Mouse (Mus musculus) forebrain, embryonic 13.5 days (tissue): ENCODE results near the gene Ano2. TPM values are rescaled to one million over a fixed set of nuclear protein-coding genes. Genes with fewer than 3 reads are reported as not detected.

ENCODE experiments used
- ATAC-seq: fragments of 200-750 bp; cut with Nextera tagmentation; 2 replicates; pipeline ENCODE4 v1.8.0; 2017
- H3K27ac ChIP-seq: fragments of 300-500 bp; sonication (generic); 2 replicates; pipeline ENCODE4 v1.5.1; 2015; ENCODE audit warnings: inconsistent platforms, mild to moderate bottlenecking, moderate library complexity
- H3K27me3 ChIP-seq: fragments of 300-500 bp; sonication (generic); 2 replicates; pipeline ENCODE4 v1.6.1; 2015; ENCODE audit warnings: mild to moderate bottlenecking, inconsistent platforms
- H3K36me3 ChIP-seq: fragments of 300-500 bp; sonication (generic); 2 replicates; pipeline ENCODE4 v1.6.1; 2015; ENCODE audit warnings: mild to moderate bottlenecking, inconsistent platforms; ENCODE audit not compliant: poor library complexity, severe bottlenecking
- H3K4me1 ChIP-seq: fragments of 300-500 bp; sonication (generic); 2 replicates; pipeline ENCODE4 v1.6.1; 2015; ENCODE audit warnings: inconsistent platforms
- H3K4me2 ChIP-seq: fragments of 300-500 bp; sonication (generic); 2 replicates; pipeline ENCODE4 v1.6.1; 2015; ENCODE audit warnings: inconsistent platforms, mild to moderate bottlenecking, moderate library complexity
- H3K4me3 ChIP-seq: fragments of 300-500 bp; sonication (generic); 2 replicates; pipeline ENCODE4 v1.5.1; 2015; ENCODE audit warnings: mild to moderate bottlenecking, inconsistent platforms
- H3K9ac ChIP-seq: fragments of 300-500 bp; sonication (generic); 2 replicates; pipeline ENCODE4 v1.6.1; 2015; ENCODE audit warnings: mild to moderate bottlenecking, inconsistent platforms
- H3K9me3 ChIP-seq: fragments of 300-500 bp; sonication (generic); replicated peaks from 2 replicates; pipeline ENCODE4 v1.6.1; 2016; ENCODE audit warnings: inconsistent platforms
- WGBS: fragments of 180-500 bp; shearing (Covaris S2); methylation state at CpG from one replicate; pipeline ENCODE4 v1.1.7; 2015; 5-methylcytosine and 5-hydroxymethylcytosine counted together
- polyA plus RNA-seq: library from polyadenylated mRNA; unstranded; fragments of >200 nt; fragmentation: Nextera tagmentation; extraction: Ambion mirVana; gene quantifications from 2 replicates; pipeline ENCODE4 v1.2.1, GENCODE M21; 2015

Gene Ano2
- polyA plus RNA-seq, 1 experiment from 2014 or later: not detected

DNA sequence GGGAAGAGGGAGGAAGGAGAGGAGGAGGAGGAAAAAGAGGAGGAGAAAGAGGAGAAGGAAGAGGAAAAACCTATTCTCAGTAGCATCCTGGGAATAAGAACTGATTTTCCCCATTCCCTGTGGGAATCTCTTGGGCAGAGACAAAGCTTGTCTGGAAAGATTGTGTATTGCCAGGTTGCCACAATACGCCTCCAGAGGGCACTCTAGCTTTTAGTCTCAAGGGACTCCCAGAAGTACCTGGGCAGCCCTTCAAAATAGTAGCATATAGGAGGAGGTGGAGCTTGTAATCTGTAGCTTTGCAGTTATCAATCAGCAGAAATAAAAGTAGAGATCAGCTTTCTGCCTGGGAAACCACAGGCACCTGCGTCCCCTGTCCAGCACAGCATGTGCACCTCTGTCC lies 178.3 kb downstream of the Ano2 start:
- no peaks in the 10 kb centered on the region for H3K27me3 ChIP-seq
- H3K27ac ChIP-seq: no peak overlapping the region
- no peak overlapping the region for H3K9ac ChIP-seq
- no peak for ATAC-seq
- no peaks in the 10 kb centered on the region for H3K36me3 ChIP-seq
- H3K4me1 ChIP-seq: no peaks in the 10 kb centered on the region
- no peak overlapping the region for H3K4me2 ChIP-seq
- 26% methylated on average over 2 of the region's 2 CpGs for WGBS
- no peak overlapping the region for H3K4me3 ChIP-seq
- no peaks in the 10 kb centered on the region for H3K9me3 ChIP-seq

DNA sequence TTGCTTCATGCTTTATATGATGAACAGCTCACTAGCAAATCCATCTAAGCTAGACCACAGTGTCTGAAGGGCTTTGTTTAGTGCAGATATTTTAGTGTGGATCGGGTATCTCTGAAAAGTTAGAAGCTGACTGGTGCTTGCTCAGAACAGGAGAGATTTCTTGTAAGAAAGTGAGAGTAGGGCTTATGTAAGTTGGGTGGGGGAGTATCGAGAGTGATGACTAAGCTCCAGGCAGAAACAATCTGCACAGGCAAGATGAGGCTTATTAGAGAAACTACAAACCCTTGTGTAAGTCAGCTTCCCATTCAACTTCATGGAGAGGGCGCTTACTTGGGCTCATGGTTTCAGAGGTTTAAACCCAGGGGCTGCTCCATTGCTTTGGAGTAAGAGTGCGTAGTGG lies 181.3 kb downstream of the Ano2 start:
- Histone ChIP-seq H3K9ac (no peak overlapping the region), H3K4me2 (no peak overlapping the region), H3K4me1 (no peaks in the 10 kb centered on the region), H3K4me3 (no peak overlapping the region), H3K36me3 (no peaks in the 10 kb centered on the region), H3K27ac (no peak overlapping the region), H3K27me3 (no peaks in the 10 kb centered on the region), H3K9me3 (no peaks in the 10 kb centered on the region)
- ATAC-seq: no peak
- 92% methylated on average over 4 of the region's 4 CpGs for WGBS

DNA sequence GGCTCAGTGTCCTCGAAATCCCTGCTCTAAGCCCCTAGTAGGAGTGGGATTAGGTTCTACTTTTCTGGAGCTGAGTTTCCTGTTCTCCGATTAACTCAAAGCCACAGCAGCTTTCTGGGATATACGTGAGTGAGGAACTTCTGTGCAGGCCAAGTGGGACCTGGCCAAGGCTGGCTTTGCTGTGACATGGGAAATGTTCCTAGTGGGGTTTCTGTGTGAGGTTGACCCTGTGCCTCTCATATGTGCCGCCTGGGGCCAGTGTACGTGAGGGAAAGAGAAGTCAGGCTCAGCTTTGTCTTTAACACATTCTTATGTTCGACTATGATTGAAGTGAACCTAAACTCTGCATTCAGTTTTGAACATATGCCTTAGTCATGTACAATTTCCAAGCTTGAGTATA lies 184.5 kb downstream of the Ano2 start:
- H3K4me1 ChIP-seq: no peaks in the 10 kb centered on the region
- no peaks in the 10 kb centered on the region for H3K27me3 ChIP-seq
- H3K4me2 ChIP-seq: no peak overlapping the region
- no peak overlapping the region for H3K4me3 ChIP-seq
- no peaks in the 10 kb centered on the region for H3K9me3 ChIP-seq
- WGBS: 88% methylated on average over 6 of the region's 6 CpGs
- H3K9ac ChIP-seq: no peak overlapping the region
- no peak for ATAC-seq
- H3K27ac ChIP-seq: no peak overlapping the region
- H3K36me3 ChIP-seq: no peaks in the 10 kb centered on the region

DNA sequence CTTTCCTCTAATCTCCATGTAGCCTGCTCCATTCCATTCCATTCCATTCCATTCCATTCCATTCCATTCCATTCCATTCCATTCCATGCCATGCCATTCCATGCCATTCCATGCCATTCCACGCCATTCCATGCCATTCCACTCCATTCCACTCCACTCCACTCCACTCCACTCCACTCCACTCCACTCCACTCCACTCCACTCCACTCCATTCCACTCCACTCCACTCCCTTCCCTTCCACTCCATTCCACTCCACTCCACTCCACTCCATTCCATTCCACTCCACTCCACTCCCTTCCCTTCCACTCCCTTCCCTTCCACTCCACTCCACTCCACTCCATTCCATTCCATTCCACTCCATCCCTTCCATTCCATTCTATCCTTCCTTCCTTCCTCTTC lies 186.7 kb downstream of the Ano2 start:
- no peak overlapping the region for H3K4me3 ChIP-seq
- no peaks in the 10 kb centered on the region for H3K27me3 ChIP-seq
- no peak for ATAC-seq
- no peak overlapping the region for H3K9ac ChIP-seq
- no peak overlapping the region for H3K4me2 ChIP-seq
- no peaks in the 10 kb centered on the region for H3K36me3 ChIP-seq
- no peaks in the 10 kb centered on the region for H3K9me3 ChIP-seq
- 80% methylated on average over 1 of the region's 1 CpGs for WGBS
- no peaks in the 10 kb centered on the region for H3K4me1 ChIP-seq
- H3K27ac ChIP-seq: no peak overlapping the region

DNA sequence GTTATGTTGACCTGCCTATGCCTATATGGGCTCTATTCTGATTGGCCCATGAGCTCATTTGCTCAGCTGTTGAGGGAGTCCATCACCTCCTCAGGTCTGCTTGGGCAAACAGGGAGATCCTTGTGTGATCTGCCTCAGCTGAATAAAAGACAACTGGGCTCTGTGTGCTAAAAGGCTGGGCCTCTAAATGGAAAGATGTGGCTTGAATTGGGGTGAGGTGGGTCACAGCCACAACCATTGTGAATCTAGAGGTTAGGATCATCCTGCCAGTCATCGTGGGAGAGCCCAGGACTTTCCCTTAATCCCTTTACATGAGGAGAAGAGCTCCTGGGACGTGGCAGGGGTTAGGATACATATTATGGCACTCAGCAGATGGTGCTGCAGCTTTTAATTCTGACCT lies 188.5 kb downstream of the Ano2 start:
- no peak for ATAC-seq
- Histone ChIP-seq H3K36me3 (no peaks in the 10 kb centered on the region), H3K9ac (no peak overlapping the region), H3K4me2 (no peak overlapping the region), H3K4me1 (no peaks in the 10 kb centered on the region), H3K27me3 (no peaks in the 10 kb centered on the region), H3K9me3 (no peaks in the 10 kb centered on the region), H3K27ac (no peak overlapping the region), H3K4me3 (no peak overlapping the region)
- 70% methylated on average over 2 of the region's 2 CpGs for WGBS

DNA sequence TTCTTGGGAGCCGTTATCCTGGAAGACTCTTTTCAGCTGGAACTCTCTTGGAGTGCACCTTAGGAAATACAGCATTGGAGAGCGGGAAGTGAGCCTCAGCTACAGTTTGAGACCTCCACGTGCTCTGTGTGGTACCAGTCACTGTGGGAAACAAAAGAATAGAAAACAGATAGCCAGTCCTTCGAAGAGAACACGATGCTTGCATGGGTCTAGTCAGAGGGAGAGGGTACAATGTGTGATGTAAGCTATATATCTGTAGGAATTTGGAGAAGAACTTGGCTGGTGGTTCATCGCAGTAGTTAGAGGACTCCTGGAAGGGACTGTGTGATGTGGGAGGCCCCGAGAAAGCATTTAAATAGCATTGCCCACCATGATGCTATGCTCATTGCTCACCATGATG lies 189.1 kb downstream of the Ano2 start:
- no peak overlapping the region for H3K27ac ChIP-seq
- no peaks in the 10 kb centered on the region for H3K4me1 ChIP-seq
- no peaks in the 10 kb centered on the region for H3K27me3 ChIP-seq
- 91% methylated on average over 7 of the region's 7 CpGs for WGBS
- no peak overlapping the region for H3K9ac ChIP-seq
- ATAC-seq: no peak
- no peak overlapping the region for H3K4me3 ChIP-seq
- no peak overlapping the region for H3K4me2 ChIP-seq
- H3K9me3 ChIP-seq: no peaks in the 10 kb centered on the region
- no peaks in the 10 kb centered on the region for H3K36me3 ChIP-seq

DNA sequence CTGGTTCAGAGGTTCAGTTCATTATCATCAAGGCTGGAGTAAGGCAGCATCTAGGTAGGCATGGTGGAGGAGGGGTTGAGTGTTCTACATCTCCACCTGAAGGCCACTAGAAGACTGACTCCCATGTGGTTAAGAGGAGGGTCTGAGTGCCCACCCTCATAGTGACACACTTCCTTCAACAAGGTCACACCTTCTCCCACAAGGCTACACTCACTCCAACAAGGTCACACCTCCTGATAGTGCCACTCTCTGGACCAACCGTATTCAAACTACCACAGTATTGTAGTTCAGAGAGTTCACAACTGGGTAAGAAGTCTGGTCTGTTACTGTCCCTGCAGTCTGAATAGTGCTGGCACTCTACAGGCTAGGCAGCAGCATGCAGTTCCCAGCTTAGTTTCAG lies 198.4 kb downstream of the Ano2 start:
- 95% methylated on average over 1 of the region's 1 CpGs for WGBS

DNA sequence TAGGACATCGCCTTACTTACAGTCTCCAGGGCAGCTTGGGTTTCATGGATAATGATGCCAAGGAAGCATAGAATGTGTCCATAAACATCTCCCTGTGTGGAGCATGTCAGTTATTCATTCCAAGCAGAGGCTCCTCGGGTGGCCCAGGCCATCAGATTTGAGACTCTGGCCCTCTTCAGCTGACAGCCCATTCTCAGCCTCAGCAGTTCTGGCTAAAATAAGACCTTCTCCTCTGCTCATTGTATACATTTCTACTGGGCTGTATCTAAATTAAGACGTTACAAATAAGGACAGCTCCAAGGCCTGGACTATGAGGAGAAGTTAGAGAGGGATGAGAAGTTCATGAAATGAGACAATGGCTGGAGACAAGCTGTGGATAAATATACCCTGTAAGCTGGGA lies 204.1 kb downstream of the Ano2 start:
- Histone ChIP-seq H3K9ac (no peak overlapping the region), H3K4me3 (no peak overlapping the region), H3K9me3 (no peaks in the 10 kb centered on the region), H3K36me3 (no peaks in the 10 kb centered on the region), H3K4me1 (no peaks in the 10 kb centered on the region), H3K27me3 (no peaks in the 10 kb centered on the region), H3K4me2 (no peak overlapping the region), H3K27ac (no peak overlapping the region)
- ATAC-seq: no peak
- 83% methylated on average over 3 of the region's 3 CpGs for WGBS

More for the DNA sequence above, 198.4 kb downstream of the Ano2 start:
- H3K36me3 ChIP-seq: no peaks in the 10 kb centered on the region; the same call in 1 of the 2 replicates
- H3K9me3 ChIP-seq: no peaks in the 10 kb centered on the region
- ATAC-seq: no peak
- H3K27me3 ChIP-seq: no peaks in the 10 kb centered on the region
- no peak overlapping the region for H3K27ac ChIP-seq
- no peak overlapping the region for H3K9ac ChIP-seq
- H3K4me3 ChIP-seq: no peak overlapping the region
- H3K4me2 ChIP-seq: no peak overlapping the region
- no peaks in the 10 kb centered on the region for H3K4me1 ChIP-seq

DNA sequence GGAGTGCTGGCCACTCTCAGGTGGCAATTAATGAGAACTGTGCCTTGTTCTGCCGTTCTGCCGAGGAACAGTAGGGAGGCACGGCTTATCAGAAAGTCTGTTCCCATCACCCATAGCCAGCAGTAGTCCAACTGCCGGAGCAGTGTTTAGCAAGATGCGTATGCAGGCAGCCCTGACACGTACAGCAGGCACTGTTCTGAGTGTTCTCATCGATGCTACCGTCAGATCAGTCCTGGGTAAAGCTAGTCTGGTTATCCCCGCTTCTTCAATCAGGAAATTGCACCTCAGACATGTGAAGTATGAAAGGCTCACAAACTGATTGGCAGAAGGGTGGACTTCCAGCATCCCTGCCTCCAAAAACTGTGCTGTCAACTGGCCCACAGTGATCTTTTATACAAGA lies 224.2 kb downstream of the Ano2 start:
- Histone ChIP-seq H3K4me3 (no peak overlapping the region), H3K27me3 (no peaks in the 10 kb centered on the region), H3K36me3 (no peaks in the 10 kb centered on the region), H3K27ac (no peak overlapping the region), H3K9ac (no peak overlapping the region), H3K4me2 (no peak overlapping the region), H3K9me3 (no peaks in the 10 kb centered on the region), H3K4me1 (no peaks in the 10 kb centered on the region)
- no peak for ATAC-seq
- WGBS: 87% methylated on average over 9 of the region's 9 CpGs

DNA sequence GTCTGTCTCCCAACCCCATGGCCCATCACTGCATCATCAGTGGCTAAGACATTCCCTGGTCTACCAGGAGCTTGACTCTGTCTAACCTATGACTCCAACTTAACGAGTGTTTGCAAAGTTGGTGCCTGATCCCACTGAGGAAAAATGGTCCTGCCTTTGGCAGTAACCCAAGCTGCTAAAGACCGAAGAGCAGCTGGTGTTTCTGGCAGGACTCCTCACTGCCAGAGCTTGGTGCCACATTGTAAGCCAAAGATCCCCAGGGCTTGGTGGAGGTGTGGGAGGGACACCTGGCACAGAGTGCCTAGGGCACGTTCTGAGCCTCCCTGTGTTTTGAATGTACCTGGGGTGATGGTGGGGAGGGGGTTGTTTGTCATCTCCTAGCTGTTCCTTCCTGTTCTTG lies 232.5 kb downstream of the Ano2 start:
- no peaks in the 10 kb centered on the region for H3K9me3 ChIP-seq
- ATAC-seq: no peak
- no peaks in the 10 kb centered on the region for H3K36me3 ChIP-seq
- no peaks in the 10 kb centered on the region for H3K4me1 ChIP-seq
- H3K4me3 ChIP-seq: no peak overlapping the region
- no peak overlapping the region for H3K9ac ChIP-seq
- 76% methylated on average over 3 of the region's 3 CpGs for WGBS
- no peak overlapping the region for H3K27ac ChIP-seq
- no peaks in the 10 kb centered on the region for H3K27me3 ChIP-seq
- no peak overlapping the region for H3K4me2 ChIP-seq

DNA sequence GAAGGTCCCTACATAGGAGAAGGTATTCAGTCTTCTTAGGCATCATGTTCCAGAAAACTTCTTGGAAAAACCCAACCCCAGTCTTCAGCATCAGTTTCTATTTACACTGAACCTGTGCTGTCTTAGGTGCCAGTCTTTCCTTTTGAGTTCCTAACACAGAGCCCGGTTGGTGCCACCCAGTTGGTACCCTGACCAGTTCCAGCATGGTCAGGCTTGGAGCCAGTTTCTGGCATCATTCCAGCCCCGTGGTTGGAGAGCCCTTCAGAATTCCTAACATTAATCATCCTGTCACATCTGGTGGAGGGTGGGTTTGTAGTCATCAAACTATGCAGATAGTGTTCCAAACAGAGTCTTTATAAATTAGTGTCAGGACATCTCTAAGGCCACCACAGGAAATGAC lies 234.8 kb downstream of the Ano2 start:
- no peak overlapping the region for H3K4me3 ChIP-seq
- ATAC-seq: no peak

DNA sequence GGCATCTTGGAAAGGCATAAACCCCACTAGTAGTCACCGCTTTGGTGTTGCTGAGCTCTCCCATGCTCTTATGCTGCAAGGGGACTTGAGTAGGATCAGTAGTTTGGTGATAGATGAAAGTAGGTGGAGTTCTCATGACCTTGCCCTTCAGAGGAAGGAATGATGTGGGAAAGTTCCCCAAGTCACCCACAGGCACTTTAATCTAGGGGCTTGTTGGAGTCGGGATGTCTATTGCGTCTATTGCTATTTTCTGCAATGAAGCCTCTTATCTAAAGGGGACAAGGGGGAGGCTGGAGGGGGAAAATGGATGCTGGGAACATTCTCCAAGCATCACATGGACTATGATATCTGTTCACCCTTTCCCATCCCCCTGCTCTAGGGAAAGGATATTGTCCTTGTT lies 235.6 kb downstream of the Ano2 start:
- Histone ChIP-seq H3K4me1 (no peaks in the 10 kb centered on the region), H3K27me3 (no peaks in the 10 kb centered on the region), H3K4me2 (no peak overlapping the region), H3K36me3 (no peaks in the 10 kb centered on the region), H3K9ac (no peak overlapping the region), H3K4me3 (no peak overlapping the region), H3K27ac (no peak overlapping the region), H3K9me3 (no peaks in the 10 kb centered on the region)
- ATAC-seq: no peak
- 93% methylated on average over 3 of the region's 3 CpGs for WGBS

More for the DNA sequence above, 234.8 kb downstream of the Ano2 start:
- Histone ChIP-seq H3K4me1 (no peaks in the 10 kb centered on the region), H3K9me3 (no peaks in the 10 kb centered on the region), H3K27me3 (no peaks in the 10 kb centered on the region), H3K27ac (no peak overlapping the region), H3K9ac (no peak overlapping the region), H3K36me3 (no peaks in the 10 kb centered on the region), H3K4me2 (no peak overlapping the region)
- WGBS: 90% methylated on average over 2 of the region's 2 CpGs

DNA sequence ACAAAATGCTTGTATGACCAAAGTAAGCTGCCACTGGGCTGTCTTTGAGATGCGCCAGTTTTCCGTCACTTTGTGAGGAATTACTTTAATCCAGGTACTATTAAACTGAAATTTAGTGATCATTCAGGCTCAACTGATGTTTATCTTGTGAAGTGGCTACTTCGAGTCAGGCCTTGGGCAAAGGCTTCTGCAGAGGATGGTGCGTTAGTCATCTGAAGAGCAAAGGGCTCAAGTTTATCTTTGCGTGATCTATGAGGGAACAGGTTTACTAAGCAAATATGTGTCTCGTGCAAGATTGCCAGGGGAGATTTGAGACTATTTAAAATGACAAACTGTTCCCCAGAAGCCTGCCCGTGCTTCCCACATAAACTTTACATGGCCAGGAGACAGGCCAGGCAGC lies 241.7 kb downstream of the Ano2 start:
- no peak overlapping the region for H3K4me3 ChIP-seq
- 91% methylated on average over 7 of the region's 7 CpGs for WGBS
- H3K36me3 ChIP-seq: no peaks in the 10 kb centered on the region
- H3K27ac ChIP-seq: no peak overlapping the region
- ATAC-seq: no peak
- no peak overlapping the region for H3K9ac ChIP-seq
- no peak overlapping the region for H3K4me2 ChIP-seq
- no peaks in the 10 kb centered on the region for H3K27me3 ChIP-seq
- H3K4me1 ChIP-seq: no peaks in the 10 kb centered on the region
- H3K9me3 ChIP-seq: no peaks in the 10 kb centered on the region
